Mouse (Mus musculus) megakaryocyte progenitor cell, adult 5-6 weeks (primary cell): ENCODE measurements at regions not wholly inside any gene's neighbourhood (a gene's known extent, or its start where the extent isn't known, plus 50 kb on each side); places are given as distances from the start of the nearest gene placed in this dataset.
A peak's percentile ranks its signal among the peaks of the same experiment; 100 is the strongest.

Experiments used
- ATAC-seq: replicated peaks from 2 replicates; pipeline ENCODE4 v1.8.0; 2016; ENCODE audit warnings: mild to moderate bottlenecking, moderate TSS enrichment, inconsistent platforms; ENCODE audit not compliant: poor library complexity

- peak; percentile 80 for ATAC-seq
Observed at GRCm38 (mm10) chr9:32906233-32906872, 270.3 kb downstream of the Ets1 start.

GRCm38 (mm10) chr9:32910641-32911040 is 274.6 kb downstream of the Ets1 start:
- no peak for ATAC-seq

- no peak for ATAC-seq
Observed at GRCm38 (mm10) chr9:32915633-32916032, 279.6 kb downstream of the Ets1 start.

- no peak for ATAC-seq
Observed at GRCm38 (mm10) chr9:32916731-32917130, 280.7 kb downstream of the Ets1 start.

- no peak for ATAC-seq
Observed at GRCm38 (mm10) chr9:32923925-32924324, 287.9 kb downstream of the Ets1 start.

- ATAC-seq, result peak; percentile 51
Observed at GRCm38 (mm10) chr9:32924333-32924886, 288.4 kb downstream of the Ets1 start.

- no peak for ATAC-seq
Observed at GRCm38 (mm10) chr9:32925036-32925435, 289.0 kb downstream of the Ets1 start.

GRCm38 (mm10) chr9:32925720-32926595 is 289.9 kb downstream of the Ets1 start:
- peak; percentile 91 for ATAC-seq

GRCm38 (mm10) chr9:32927656-32928055 is 291.6 kb downstream of the Ets1 start:
- ATAC-seq, result no peak

- no peak for ATAC-seq
Observed at GRCm38 (mm10) chr9:32928289-32929000, 292.4 kb downstream of the Ets1 start.

- ATAC-seq, result no peak
Observed at GRCm38 (mm10) chr9:32929331-32929730, 293.3 kb downstream of the Ets1 start.

- no peak for ATAC-seq
Observed at GRCm38 (mm10) chr9:32929826-32930225, 293.8 kb downstream of the Ets1 start.

GRCm38 (mm10) chr9:32931266-32932005 is 295.4 kb downstream of the Ets1 start:
- peak; percentile 72 for ATAC-seq

- no peak for ATAC-seq
Observed at GRCm38 (mm10) chr9:32933237-32934071, 297.4 kb downstream of the Ets1 start.

GRCm38 (mm10) chr9:32934436-32934835 is 298.4 kb downstream of the Ets1 start:
- no peak for ATAC-seq

GRCm38 (mm10) chr9:32936462-32936861 is 300.4 kb downstream of the Ets1 start:
- ATAC-seq, result no peak

GRCm38 (mm10) chr9:32937391-32937790 is 301.4 kb downstream of the Ets1 start:
- ATAC-seq, result no peak

- ATAC-seq, result no peak
Observed at GRCm38 (mm10) chr9:32938857-32939256, 302.8 kb downstream of the Ets1 start.

- ATAC-seq, result no peak
Observed at GRCm38 (mm10) chr9:32939626-32940025, 303.6 kb downstream of the Ets1 start.
